Mouse (Mus musculus) gastrocnemius, postnatal 4 days (tissue): Measurements from ENCODE around the gene Tas1r1. TPM values are rescaled to one million over a fixed set of nuclear protein-coding genes. Genes with fewer than 3 reads are reported as not detected.

Experiments used
- DNase-seq, 2 experiments: peaks; one replicate each; pipeline ENCODE4 v3.0.0; 2021 to 2022; ENCODE audit warnings: low spot score in 2 of 2, mixed read lengths in 2 of 2
- total RNA-seq, 2 experiments: library from RNA; stranded (reverse); gene quantifications; 2 replicates each; pipeline ENCODE4 v1.2.3; 2021

The Tas1r1 gene
- total RNA-seq, 2 experiments from 2014 or later: 3.0 to 3.5 TPM

- no peak for DNase-seq
Measured at GRCm38 (mm10) chr4:152011171-152011760, 27.1 kb downstream of the Tas1r1 start.

- DNase-seq: no peak
Measured at GRCm38 (mm10) chr4:152010707-152011134, 27.6 kb downstream of the Tas1r1 start.

- DNase-seq: peak in 1 of 2 experiments; percentile 46
Measured at GRCm38 (mm10) chr4:152010091-152010706, 28.2 kb downstream of the Tas1r1 start.

- DNase-seq: peak; percentile 50 to 81
Measured at GRCm38 (mm10) chr4:152009076-152010051, 29.0 kb downstream of the Tas1r1 start.

- peak; percentile 93 to 96 for DNase-seq
Measured at GRCm38 (mm10) chr4:152008622-152009075, 29.7 kb downstream of the Tas1r1 start, which contains the start of gene Klhl21. Gene Klhl21 (plus strand): TSS chr4:152008803.

- no peak for DNase-seq
Measured at GRCm38 (mm10) chr4:152008148-152008500, 30.2 kb downstream of the Tas1r1 start.

GRCm38 (mm10) chr4:152007481-152008147 is 30.8 kb downstream of the Tas1r1 start:
- DNase-seq: no peak

- DNase-seq: no peak
Measured at GRCm38 (mm10) chr4:152006812-152007211, 31.6 kb downstream of the Tas1r1 start.

GRCm38 (mm10) chr4:152006137-152006536 is 32.2 kb downstream of the Tas1r1 start:
- DNase-seq: no peak

GRCm38 (mm10) chr4:152002063-152002462 is 36.3 kb downstream of the Tas1r1 start:
- no peak for DNase-seq

GRCm38 (mm10) chr4:152001335-152001734 is 37.0 kb downstream of the Tas1r1 start:
- DNase-seq: no peak

GRCm38 (mm10) chr4:152000906-152001305 is 37.5 kb downstream of the Tas1r1 start:
- DNase-seq: no peak

- DNase-seq: no peak
Measured at GRCm38 (mm10) chr4:151999481-151999880, 38.9 kb downstream of the Tas1r1 start.

- DNase-seq: no peak
Measured at GRCm38 (mm10) chr4:151997701-151998100, 40.7 kb downstream of the Tas1r1 start.

- no peak for DNase-seq
Measured at GRCm38 (mm10) chr4:151996951-151997222, 41.5 kb downstream of the Tas1r1 start.

- peak; percentile 97 to 99 for DNase-seq
Measured at GRCm38 (mm10) chr4:151996173-151996950, 42.0 kb downstream of the Tas1r1 start, which contains the start of gene Phf13. Gene Phf13 (minus strand): TSS chr4:151996258.

GRCm38 (mm10) chr4:151995371-151996172 is 42.8 kb downstream of the Tas1r1 start:
- peak in 1 of 2 experiments; percentile 56 for DNase-seq

- DNase-seq: peak in 1 of 2 experiments; percentile 47
Measured at GRCm38 (mm10) chr4:151994228-151995171, 43.9 kb downstream of the Tas1r1 start.
